Mouse (Mus musculus) G1E (cell line): ENCODE measurements around the gene Gm38392. TPM values are rescaled to one million over a fixed set of nuclear protein-coding genes. Genes with fewer than 3 reads are reported as not detected.

Experiments used
- ATAC-seq: 2 replicates; pipeline ENCODE4 v1.8.0; 2016; ENCODE audit warnings: mild to moderate bottlenecking; ENCODE audit not compliant: insufficient number of reproducible peaks, poor library complexity, low FRiP score, severe bottlenecking; ENCODE audit errors: extremely low read depth
- DNase-seq: peaks from one replicate; pipeline ENCODE4 v3.0.0; 2012; ENCODE audit warnings: low spot score
- H3K27me3 ChIP-seq: 2 replicates; pipeline ENCODE4 v1.6.1; 2012; ENCODE audit warnings: mild to moderate bottlenecking, low read length, inconsistent platforms; ENCODE audit not compliant: insufficient read depth
- H3K36me3 ChIP-seq: replicated peaks from 2 replicates; pipeline ENCODE3; 2012; ENCODE audit warnings: mild to moderate bottlenecking, inconsistent platforms
- H3K4me1 ChIP-seq: 2 replicates; pipeline ENCODE4 v1.6.1; 2012; ENCODE audit warnings: low read depth, low read length, inconsistent platforms, mixed read lengths; ENCODE audit not compliant: insufficient read depth
- H3K4me3 ChIP-seq: 2 replicates; pipeline ENCODE4 v1.5.1; 2012; ENCODE audit warnings: low read depth, mild to moderate bottlenecking, inconsistent platforms, low read length, moderate library complexity, mixed read lengths
- H3K9me3 ChIP-seq: replicated peaks from 2 replicates; pipeline ENCODE4 v1.6.1; 2012; ENCODE audit warnings: inconsistent platforms
- CTCF ChIP-seq: IDR thresholded peaks from 2 replicates; pipeline ENCODE4 v1.5.1; 2012; ENCODE audit warnings: low read depth, low read length, inconsistent platforms, mixed read lengths
- GATA1 ChIP-seq: IDR thresholded peaks from 2 replicates; pipeline ENCODE4 v1.6.1; 2012; ENCODE audit warnings: borderline replicate concordance, low read length, inconsistent platforms, mixed read lengths
- GATA2 ChIP-seq: IDR thresholded peaks from 2 replicates; pipeline ENCODE4 v1.6.1; 2012; ENCODE audit warnings: low read depth, low read length, inconsistent platforms, borderline replicate concordance
- POLR2AphosphoS5 ChIP-seq: IDR thresholded peaks from 2 replicates; pipeline ENCODE4 v1.6.1; 2012; ENCODE audit warnings: low read depth, low read length, inconsistent platforms; ENCODE audit not compliant: insufficient replicate concordance
- TAL1 ChIP-seq: conservative IDR thresholded peaks from 2 replicates; pipeline ENCODE4 v1.6.1; 2012; ENCODE audit warnings: low read depth, low read length, inconsistent platforms, mixed read lengths
- polyA plus RNA-seq: library from polyadenylated mRNA; stranded (reverse); fragments of >175 nt; gene quantifications from 2 replicates; pipeline ENCODE4 v1.2.3, GENCODE M21; 2012
- total RNA-seq, 2 experiments: library from RNA; stranded (forward) in 1 of 2; stranded (reverse) in 1 of 2; fragments of 200-1000 nt in 1 of 2; fragments of >200 nt in 1 of 2; fragmentation: Nextera tagmentation in 1 of 2; gene quantifications; 2 replicates each; pipeline ENCODE4 v1.2.3; 2014 to 2017

The Gm38392 gene
- total and polyA plus RNA-seq, 3 experiments, result not detected

- Histone ChIP-seq H3K4me1 (no peaks in the 10 kb centered on the region), H3K27me3 (peaks cover 29% of the 10 kb centered on the region), H3K36me3 (no peaks in the 10 kb centered on the region), H3K4me3 (no peak overlapping the region), H3K9me3 (no peaks in the 10 kb centered on the region)
- TF ChIP-seq POLR2AphosphoS5 (no peak), GATA2 (no peak), TAL1 (no peak), GATA1 (no peak), CTCF (no peak)
- ATAC-seq (no peak), DNase-seq (no peak)
Measured at GRCm38 (mm10) chr3:88262346-88262745, 24.7 kb downstream of the Gm38392 start.

DNA sequence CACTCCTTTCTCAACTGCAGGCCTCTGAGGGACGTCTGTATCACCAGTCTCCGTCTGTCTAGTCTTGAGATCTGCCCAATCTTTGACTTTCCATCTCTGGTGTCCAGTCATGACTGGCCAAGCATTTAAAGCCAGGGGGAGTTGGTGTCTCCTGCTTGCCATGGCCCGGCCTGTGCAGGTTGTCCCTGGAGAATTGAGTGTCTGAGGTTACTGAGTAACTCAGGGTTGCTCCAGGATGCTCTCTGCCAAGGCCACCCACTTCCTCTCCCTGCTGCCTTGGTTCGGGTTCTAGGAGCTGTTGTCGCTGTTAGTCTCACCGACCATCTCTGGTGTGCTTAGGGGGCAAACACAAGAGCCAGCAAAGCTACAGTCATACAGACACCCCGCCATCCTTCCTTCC lies 30.6 kb downstream of the Gm38392 start:
- Histone ChIP-seq H3K9me3 (no peaks in the 10 kb centered on the region), H3K4me1 (peaks cover 6% of the 10 kb centered on the region; the same call in 1 of the 2 replicates), H3K36me3 (no peaks in the 10 kb centered on the region), H3K27me3 (peaks cover 72% of the 10 kb centered on the region), H3K4me3 (no peak overlapping the region)
- TF ChIP-seq TAL1 (no peak), GATA1 (no peak), POLR2AphosphoS5 (no peak), GATA2 (no peak), CTCF (no peak)
- DNase-seq, result no peak
- ATAC-seq, result no peak

- no peak for ATAC-seq
- Histone ChIP-seq H3K27me3 (peaks cover 71% of the 10 kb centered on the region), H3K36me3 (no peaks in the 10 kb centered on the region)
Measured at GRCm38 (mm10) chr3:88255950-88256349, 31.1 kb downstream of the Gm38392 start.

GRCm38 (mm10) chr3:88254268-88254926 lies 32.6 kb downstream of the Gm38392 start, which contains the start of gene Rhbg:
Gene Rhbg (minus strand): TSS chr3:88254709.
- H3K27me3 ChIP-seq, result peaks cover 70% of the 10 kb centered on the region
- H3K36me3 ChIP-seq, result no peaks in the 10 kb centered on the region
- TF ChIP-seq GATA1, result no peak
- ATAC-seq (no peak), DNase-seq (no peak)
- H3K9me3 ChIP-seq, result no peaks in the 10 kb centered on the region
- peaks cover 6% of the 10 kb centered on the region; the same call in 1 of the 2 replicates for H3K4me1 ChIP-seq
- H3K4me3 ChIP-seq, result no peak within 1 kb of the TSS

More at GRCm38 (mm10) chr3:88255950-88256349, 31.1 kb downstream of the Gm38392 start:
- TF ChIP-seq POLR2AphosphoS5, result no peak
- Histone ChIP-seq H3K4me1 (peaks cover 6% of the 10 kb centered on the region; the same call in 1 of the 2 replicates), H3K9me3 (no peaks in the 10 kb centered on the region), H3K4me3 (no peak overlapping the region)
- no peak for DNase-seq

- no peak for TF ChIP-seq GATA2
- no peak for TF ChIP-seq GATA1
- TF ChIP-seq CTCF, result no peak
- no peak for TF ChIP-seq TAL1
- no peak for TF ChIP-seq POLR2AphosphoS5
- Histone ChIP-seq H3K9me3 (no peaks in the 10 kb centered on the region), H3K27me3 (peaks cover 73% of the 10 kb centered on the region), H3K4me3 (no peak overlapping the region), H3K36me3 (no peaks in the 10 kb centered on the region), H3K4me1 (peaks cover 6% of the 10 kb centered on the region; the same call in 1 of the 2 replicates)
- no peak for DNase-seq
- no peak for ATAC-seq
Measured at GRCm38 (mm10) chr3:88252739-88253138, 34.3 kb downstream of the Gm38392 start.

DNA sequence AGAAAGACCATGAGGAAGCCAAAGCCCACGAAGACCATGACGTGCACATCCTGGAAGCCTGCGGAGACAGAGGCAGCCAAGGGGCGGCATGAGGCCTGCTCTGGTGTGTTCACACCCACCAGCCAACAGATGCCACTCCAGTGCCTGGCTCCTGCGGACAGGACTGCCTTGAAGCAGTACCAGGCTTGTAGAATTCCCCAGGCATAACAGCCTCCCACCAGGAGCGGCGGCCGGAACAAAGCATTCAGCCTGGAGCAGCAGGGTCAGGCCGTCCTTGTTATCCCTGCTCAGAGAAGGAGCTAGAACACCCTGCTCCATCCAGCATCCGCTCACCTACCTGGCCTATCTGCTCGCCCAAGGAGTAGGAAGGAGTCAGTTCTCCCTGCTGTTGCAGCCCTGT lies 38.6 kb downstream of the Gm38392 start:
- ATAC-seq (no peak), DNase-seq (no peak)
- H3K27me3 ChIP-seq, result peaks cover 58% of the 10 kb centered on the region
- no peaks in the 10 kb centered on the region for H3K4me1 ChIP-seq
- no peaks in the 10 kb centered on the region for H3K9me3 ChIP-seq
- no peak overlapping the region for H3K4me3 ChIP-seq
- H3K36me3 ChIP-seq, result no peaks in the 10 kb centered on the region
- no peak for TF ChIP-seq CTCF
- TF ChIP-seq TAL1, result no peak
- TF ChIP-seq POLR2AphosphoS5, result no peak
- TF ChIP-seq GATA2, result no peak
- TF ChIP-seq GATA1, result no peak

GRCm38 (mm10) chr3:88247666-88248065 lies 39.3 kb downstream of the Gm38392 start:
- TF ChIP-seq TAL1 (no peak), GATA2 (no peak), GATA1 (no peak), POLR2AphosphoS5 (no peak), CTCF (no peak)
- H3K4me1 ChIP-seq, result peaks cover under 1% of the 10 kb centered on the region; the same call in 1 of the 2 replicates
- H3K27me3 ChIP-seq, result peaks cover 51% of the 10 kb centered on the region
- DNase-seq, result no peak
- no peak overlapping the region for H3K4me3 ChIP-seq
- H3K9me3 ChIP-seq, result no peaks in the 10 kb centered on the region
- no peak for ATAC-seq
- H3K36me3 ChIP-seq, result no peaks in the 10 kb centered on the region
